Mouse (Mus musculus) left cerebral cortex, adult 9 months (tissue): ENCODE data around the gene Gja4.

Experiments used
- DNase-seq, 2 experiments: peaks; one replicate each; pipeline ENCODE4 v3.0.0; 2022; ENCODE audit warnings: low spot score in 2 of 2

Gja4 gene

DNA sequence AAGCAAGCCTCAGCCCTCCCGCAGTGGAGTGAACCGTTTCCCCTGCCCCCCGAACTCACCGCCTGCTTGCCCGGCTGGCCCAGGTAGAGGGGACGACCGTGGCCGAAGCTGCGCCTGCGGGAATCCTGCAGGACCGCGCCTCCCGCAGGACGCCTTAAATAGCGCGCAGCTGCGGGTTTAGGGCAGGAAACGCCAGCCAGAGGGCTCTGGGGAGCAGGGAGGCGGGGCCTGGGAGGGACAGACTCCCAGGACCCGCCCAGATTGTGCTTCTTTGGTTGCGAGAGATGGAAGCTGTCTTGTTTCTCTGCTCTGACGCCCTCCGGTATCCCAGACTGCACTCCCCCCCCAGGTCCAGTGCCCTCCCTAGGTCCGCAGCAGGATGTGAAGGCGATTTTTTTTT lies at the start of gene Gja4:
TSS of gene Gja4 (minus strand) at position 179 of the 400 bp plus-strand sequence.
- peak in 1 of 2 experiments; percentile 51 for DNase-seq

DNA sequence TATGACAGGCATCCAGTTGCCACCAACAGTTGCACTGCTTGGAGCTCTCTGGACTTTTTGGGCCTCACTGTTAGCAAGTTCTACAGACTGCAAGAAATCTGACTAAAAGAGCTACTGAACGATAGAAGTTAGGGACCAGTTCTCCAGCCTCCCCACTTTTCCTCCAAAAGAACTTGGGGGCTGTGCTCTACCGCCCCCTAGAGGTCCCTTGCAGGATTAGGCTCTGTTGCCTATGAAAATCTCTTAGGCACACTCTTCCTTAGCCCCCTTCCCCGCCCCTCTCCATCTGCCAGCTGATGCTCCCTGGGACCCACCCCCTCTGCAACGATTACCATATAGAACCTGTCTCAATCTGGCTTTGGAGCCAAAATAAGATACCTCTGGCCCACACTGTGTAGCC lies 49.5 kb upstream of the Gja4 start:
- DNase-seq = no peak

DNA sequence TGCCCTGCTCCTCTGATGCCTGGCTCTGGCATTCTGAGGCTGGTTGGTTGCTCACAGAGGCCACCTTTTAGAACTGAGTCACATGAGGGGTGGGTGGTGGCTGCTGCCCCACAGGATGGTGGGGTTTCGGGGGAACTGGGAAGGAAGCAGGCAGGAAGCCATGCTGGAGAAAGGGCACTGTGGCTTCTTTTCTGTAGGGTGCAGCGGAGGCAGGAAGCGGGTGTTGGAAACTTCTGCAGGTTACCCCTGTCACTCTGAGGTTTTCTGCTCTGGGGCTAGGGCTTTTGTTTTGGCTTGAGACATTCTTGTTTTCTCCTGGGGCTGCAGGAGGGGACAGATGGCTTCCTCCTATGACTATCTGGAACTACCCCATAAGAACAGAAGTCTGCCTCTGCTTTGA lies 48.7 kb upstream of the Gja4 start:
- no peak for DNase-seq

DNA sequence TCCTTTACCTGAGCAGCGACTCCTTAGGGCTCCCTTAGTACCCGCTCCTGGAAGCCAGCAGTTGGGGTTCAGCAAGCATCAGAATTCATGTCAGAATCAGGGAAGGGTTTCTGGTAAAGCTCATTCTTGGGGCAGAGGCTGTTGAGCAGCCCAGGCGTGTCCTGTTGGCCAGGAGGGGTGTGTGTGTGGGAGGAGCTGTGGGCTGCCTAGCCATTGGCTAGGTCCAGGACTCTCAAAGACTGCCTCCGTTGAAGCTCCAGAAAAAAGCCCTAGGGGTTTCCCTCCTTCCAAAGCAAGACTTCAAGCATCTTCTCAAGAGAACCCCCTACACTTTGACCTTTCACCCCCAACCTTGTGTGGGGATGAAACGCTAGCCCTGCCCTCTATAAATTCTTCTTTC lies 44.2 kb upstream of the Gja4 start, which contains the start of gene Gjb5:
TSS of gene Gjb5 (minus strand) at position 164 of the 400 bp plus-strand sequence.
- no peak for DNase-seq

- DNase-seq = no peak
Observed at GRCm38 (mm10) chr4:127354506-127355485, 41.0 kb upstream of the Gja4 start.

GRCm38 (mm10) chr4:127353951-127354438 lies 40.2 kb upstream of the Gja4 start, which contains the start of gene Gjb4:
Gene Gjb4, minus strand, starts transcription at chr4:127354081.
- DNase-seq = no peak

GRCm38 (mm10) chr4:127352594-127352993 lies 38.8 kb upstream of the Gja4 start:
- no peak for DNase-seq

DNA sequence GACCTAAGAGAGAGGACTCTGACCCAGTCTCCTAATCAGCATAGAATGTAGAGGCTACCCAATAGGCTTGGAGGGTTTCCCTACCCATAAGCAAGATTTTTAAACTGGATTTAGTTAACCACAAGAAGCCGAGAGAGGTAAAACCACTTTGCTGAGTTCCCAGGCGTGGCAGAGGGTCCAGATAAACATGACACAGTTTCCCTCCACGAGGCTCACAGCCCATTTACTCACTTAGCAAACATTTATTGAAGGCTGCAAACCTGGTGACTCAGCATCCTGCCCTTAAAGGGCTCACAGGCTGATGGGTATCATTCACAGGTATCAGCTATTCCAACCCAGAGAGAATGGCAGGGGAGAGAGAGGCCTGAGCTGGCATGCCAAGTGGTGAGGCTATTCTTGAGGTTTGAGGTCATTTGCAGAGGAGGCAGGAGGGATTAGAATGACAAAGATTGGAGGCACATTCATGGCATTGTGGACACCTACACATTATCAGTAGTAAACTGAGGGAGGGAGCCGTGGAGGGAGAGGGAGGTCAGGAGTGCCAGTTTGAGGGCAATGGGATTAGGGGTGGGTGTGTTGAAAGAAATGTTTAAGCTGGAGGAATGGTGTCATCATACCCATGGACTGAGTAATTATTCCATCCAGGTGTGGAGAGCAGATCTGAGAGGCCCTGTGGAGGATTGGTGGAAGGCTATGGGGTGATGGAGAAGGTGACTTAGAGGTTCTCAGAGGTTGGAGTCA lies 35.9 kb upstream of the Gja4 start:
- no peak for DNase-seq

GRCm38 (mm10) chr4:127345000-127345399 lies 31.2 kb upstream of the Gja4 start:
- DNase-seq = no peak

GRCm38 (mm10) chr4:127341372-127341771 lies 27.5 kb upstream of the Gja4 start:
- no peak for DNase-seq

DNA sequence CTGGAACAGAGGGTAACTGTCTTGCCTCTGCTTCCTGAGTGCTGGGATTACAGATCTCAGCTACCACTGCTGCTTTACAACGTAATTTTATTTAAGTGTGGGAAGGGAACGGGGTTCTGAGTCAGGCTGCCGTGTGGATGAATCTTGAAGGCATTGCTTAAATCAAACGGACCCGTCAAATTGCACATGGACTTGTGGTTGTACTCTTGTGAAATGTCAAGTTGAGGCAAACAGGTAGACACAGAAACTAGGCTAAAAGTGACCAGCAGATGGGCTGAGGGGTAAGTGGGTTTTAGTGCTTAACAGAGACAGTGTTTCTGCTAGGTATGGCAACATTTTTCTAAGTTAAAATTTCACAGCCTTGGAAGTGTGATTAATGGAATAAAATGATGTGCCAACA lies 23.8 kb upstream of the Gja4 start:
- no peak for DNase-seq

DNA sequence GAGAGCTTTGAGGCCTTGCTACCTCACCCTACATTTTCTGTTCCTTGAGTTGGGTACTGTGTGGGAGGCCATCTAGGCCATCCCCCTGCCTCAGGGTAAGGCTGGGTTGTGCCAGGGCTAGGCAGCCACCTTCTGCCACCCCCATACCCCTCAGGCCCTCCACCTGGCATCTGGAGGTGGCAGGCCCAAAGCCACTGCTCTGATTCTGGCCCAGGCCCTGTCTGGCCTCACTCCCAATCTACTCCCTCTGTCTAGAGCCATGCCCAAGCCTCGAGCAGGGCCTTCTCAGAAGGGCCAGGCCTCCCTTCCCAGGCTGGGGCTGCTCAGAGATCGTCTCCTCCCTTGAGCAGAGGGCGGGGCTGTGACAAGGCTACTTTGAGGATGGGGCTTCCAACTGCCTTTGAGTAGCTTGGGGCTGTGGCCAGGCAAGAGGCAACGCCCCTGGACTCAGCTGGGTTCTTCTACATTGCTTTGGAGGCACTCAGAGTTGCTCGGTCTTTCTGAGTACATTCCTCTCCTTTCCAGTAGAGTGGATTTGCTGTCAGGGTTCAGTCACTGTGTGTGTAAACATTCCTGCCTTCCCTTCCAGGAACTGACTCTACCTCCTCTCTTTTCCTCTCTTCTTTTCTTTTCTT lies 21.1 kb upstream of the Gja4 start:
- no peak for DNase-seq

GRCm38 (mm10) chr4:127331171-127331570 lies 17.3 kb upstream of the Gja4 start:
- no peak for DNase-seq

GRCm38 (mm10) chr4:127330181-127331100 lies 16.6 kb upstream of the Gja4 start, which contains the start of gene Gjb3:
Gene Gjb3, minus strand, starts transcription at chr4:127330844.
- no peak for DNase-seq

GRCm38 (mm10) chr4:127329751-127330150 lies 15.9 kb upstream of the Gja4 start:
- DNase-seq = no peak

DNA sequence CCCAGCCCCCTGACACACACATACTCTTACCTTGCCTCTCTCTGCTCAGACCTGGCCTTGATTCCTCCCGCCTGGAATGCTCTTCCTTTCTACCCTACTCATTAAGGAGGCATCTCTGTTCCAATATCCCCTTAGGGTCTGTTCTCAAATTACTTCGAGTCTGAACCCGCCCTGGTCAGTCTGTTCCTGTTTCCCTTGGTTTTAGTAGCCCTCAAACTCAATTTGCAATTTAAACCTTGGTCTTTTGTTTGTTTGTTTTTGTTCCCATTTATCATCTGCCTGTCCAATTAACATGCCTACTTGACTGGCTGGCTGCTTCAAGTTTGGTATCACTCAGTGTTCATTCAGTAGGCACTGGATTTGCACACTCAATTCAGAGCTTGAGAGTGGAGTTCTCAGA lies 15.2 kb upstream of the Gja4 start:
- no peak for DNase-seq

- no peak for DNase-seq
Observed at GRCm38 (mm10) chr4:127328378-127328777, 14.5 kb upstream of the Gja4 start.

- no peak for DNase-seq
Observed at GRCm38 (mm10) chr4:127327749-127328148, 13.9 kb upstream of the Gja4 start.

GRCm38 (mm10) chr4:127327258-127327657 lies 13.4 kb upstream of the Gja4 start:
- DNase-seq = no peak

DNA sequence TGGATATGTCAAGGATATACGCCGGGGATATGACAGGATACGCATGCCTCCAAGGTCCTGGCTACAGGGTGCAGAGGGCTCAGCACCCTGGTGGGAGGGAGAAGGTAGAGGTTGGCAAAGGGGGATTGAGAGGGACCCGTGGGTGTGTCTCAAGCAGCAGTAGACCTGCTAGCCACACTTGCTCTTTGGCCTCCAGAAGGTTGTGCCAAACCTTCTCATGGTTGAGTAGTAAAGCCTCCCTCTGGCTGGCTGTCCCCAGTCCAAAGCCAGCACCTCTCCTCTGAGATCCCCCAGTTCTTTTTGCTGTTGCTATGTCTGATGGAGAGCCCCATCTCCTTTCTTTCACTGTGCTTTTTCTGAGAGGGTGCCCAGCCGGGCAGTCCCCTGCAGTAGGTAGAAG lies 11.4 kb upstream of the Gja4 start:
- DNase-seq = no peak

DNA sequence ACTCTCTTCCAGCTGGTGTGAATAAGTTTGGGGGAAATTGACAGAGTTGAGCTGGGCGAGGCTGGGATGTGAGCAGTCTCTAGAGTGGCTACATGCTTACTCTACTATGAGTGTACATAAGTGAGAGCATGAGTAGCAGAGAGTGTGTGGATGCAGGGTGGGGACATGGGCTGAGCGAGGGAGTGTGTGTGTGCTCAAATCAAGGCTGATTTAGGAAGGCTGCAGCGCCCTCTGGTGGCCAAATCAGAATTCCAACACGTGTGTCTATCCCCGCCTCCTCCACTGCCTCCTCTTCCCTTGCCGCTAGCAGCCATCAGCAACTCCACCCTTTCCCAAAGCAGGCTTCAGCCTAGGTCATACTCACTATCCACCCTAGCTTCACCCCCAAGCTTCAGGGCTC lies 10.9 kb upstream of the Gja4 start:
- DNase-seq = peak in 1 of 2 experiments; percentile 82
